In the genomic region with DNA sequence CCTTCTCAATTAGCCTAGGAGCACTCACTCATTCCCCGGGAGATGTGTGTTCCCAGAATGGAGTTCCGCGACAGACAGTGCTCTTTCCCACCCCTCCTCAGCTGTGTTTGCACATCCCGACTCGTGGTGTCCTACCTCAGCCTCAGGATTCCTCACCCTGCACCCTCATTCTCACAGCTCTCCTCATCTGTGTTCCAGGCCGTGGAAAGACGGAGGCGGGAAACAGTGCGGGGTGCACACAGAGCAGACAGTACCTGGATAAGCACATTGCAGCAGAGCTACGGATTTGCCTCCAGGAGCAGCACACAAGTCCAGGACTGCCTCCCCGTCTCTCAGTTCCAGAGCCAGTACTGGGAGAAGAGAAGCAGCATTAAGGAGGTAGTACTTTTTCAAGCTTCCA, we compare ENCODE assay signal across 18 mouse cellular contexts. TPM values are rescaled to one million over a fixed set of nuclear protein-coding genes. Genes with fewer than 3 reads are reported as not detected.
"Had no signal": no experiment of that assay in that cellular context is flagged by ENCODE, and none has a peak within 500 bp of the region (broad histone marks: within the 10 kb centered on the region; RNA-seq: fewer than 3 reads in every experiment).

No protein-coding gene starts in this region.

- H3K27ac ChIP-seq: liver, embryonic 15.5 days; lung, embryonic 15.5 days; macrophage; neural tube, embryonic 12.5 days; stomach, embryonic 15.5 days; stomach, postnatal 0 days had no signal

- H3K9ac ChIP-seq: liver, embryonic 15.5 days; liver, postnatal 0 days; lung, embryonic 15.5 days; neural tube, embryonic 12.5 days; stomach, embryonic 15.5 days had no signal

- DNase-seq: liver, postnatal 0 days; lung, adult 2 months; lung, postnatal 14 days; lung, postnatal 36 days; thymus, adult 2 months; thymus, postnatal 25 days; thymus, postnatal 4 days had no signal

- H3K36me3 ChIP-seq: lung, embryonic 15.5 days; neural tube, embryonic 12.5 days; stomach, embryonic 15.5 days had no signal

- H3K27me3 ChIP-seq: liver, embryonic 15.5 days; lung, embryonic 15.5 days; megakaryocyte, embryonic 14.5 days; neural tube, embryonic 12.5 days; stomach, embryonic 15.5 days had no signal

- ATAC-seq: liver, postnatal 0 days; lung, postnatal 0 days had no signal

- H3K4me2 ChIP-seq: liver, embryonic 15.5 days; lung, embryonic 15.5 days; midbrain, embryonic 11.5 days; neural tube, embryonic 12.5 days; stomach, embryonic 15.5 days had no signal

- H3K9me3 ChIP-seq: liver, embryonic 15.5 days; lung, embryonic 15.5 days; megakaryocyte, embryonic 14.5 days; neural tube, embryonic 12.5 days; stomach, embryonic 15.5 days had no signal

- H3K4me3 ChIP-seq: liver, embryonic 15.5 days; lung, embryonic 15.5 days; megakaryocyte, embryonic 14.5 days; neural tube, embryonic 12.5 days; stomach, embryonic 15.5 days had no signal

- H3K4me1 ChIP-seq: liver, embryonic 15.5 days; lung, embryonic 15.5 days; neural tube, embryonic 12.5 days; stomach, embryonic 15.5 days had no signal

RNA-seq across cellular contexts. Expression of a gene that starts 38.4 kb away (rescaled TPM):
- polyA plus RNA-seq: liver, postnatal 0 days; macrophage; spleen, adult 2 months; testis, adult 2 months; thymus, adult 2 months had no signal
